Mouse (Mus musculus) ovary, postnatal 14 days (tissue): ENCODE measurements around the gene Mia2.

Source experiments
- DNase-seq: peaks from one replicate; pipeline ENCODE4 v3.0.0; 2022; ENCODE audit warnings: low spot score

Mia2 gene

GRCm38 (mm10) chr12:59166557-59166956 is 71.0 kb downstream of the Mia2 start:
- no peak for DNase-seq

DNA sequence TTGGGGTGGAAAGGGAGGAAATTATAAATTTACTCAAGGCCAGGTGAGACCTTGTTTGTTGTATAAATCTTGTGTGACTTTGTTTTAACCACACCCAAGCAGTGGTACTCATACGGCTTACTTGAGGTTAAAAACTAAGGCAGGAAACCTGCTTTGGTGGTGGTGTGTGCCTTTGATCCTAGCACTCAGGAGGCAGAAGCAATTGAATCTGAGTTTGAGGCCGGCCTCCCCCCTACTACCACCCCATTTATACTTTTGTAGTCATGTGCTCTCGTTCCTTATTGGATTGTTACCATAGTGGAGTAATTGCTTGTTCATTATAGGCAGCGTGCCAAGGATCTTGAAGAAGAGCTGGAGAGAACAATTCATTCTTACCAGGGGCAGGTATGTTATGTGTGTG is 74.3 kb downstream of the Mia2 start:
- no peak for DNase-seq

- DNase-seq = no peak
Observed at GRCm38 (mm10) chr12:59177814-59178213, 82.2 kb downstream of the Mia2 start.

GRCm38 (mm10) chr12:59188086-59188682 is 92.6 kb downstream of the Mia2 start:
- no peak for DNase-seq

DNA sequence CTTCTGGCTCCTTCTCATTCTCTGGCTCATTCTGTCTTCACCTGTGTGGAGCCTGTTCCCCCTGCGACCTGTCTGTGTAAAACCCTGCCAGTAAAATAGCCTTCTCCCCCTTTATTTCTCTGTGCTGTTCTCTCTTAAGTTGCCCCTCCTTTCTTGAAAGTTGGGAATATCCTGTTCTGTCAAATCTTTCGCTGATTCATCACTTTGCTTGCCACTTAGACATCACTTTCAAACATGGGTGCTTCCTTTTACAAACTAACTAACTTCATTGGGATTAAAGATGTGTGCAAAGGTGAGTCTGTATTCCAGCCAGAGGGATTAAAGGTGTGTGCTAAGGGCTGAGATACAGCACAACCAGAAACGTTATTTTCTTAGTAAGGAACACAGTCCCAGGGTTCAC is 98.0 kb downstream of the Mia2 start:
- no peak for DNase-seq

DNA sequence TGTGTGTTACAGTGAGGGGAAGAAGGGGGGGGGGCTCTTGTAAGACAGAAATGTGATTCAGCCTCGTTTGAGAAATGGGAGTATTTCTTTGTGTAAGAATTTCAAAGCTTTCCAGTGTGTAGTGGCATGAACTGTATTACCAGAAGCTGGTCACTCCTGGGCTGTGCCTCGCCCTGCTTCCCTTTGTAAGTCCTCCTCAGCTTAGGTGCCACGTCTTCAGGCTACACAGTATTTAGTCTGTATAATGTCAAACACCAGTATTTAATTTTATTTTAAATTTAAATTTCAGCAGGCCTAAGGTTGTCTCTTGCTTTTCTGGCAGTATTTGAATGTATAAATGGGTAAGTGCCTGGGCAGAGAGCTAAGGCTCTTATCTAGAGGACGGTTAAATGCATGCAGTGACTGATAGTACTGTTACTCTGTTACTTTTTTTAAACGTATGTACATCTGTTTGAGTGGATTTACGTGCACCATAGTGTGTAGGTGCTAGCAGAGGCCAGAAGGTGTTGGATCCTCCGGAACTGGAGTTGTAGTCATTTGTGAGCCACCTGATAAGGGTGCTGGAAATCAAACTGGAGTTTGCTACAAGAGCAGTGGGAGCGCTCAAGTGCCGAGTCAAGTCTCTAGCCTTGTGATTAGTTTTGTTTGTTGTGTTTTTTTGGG is 98.9 kb downstream of the Mia2 start:
- DNase-seq = no peak

- DNase-seq = no peak
Observed at GRCm38 (mm10) chr12:59195065-59195464, 99.5 kb downstream of the Mia2 start.

DNA sequence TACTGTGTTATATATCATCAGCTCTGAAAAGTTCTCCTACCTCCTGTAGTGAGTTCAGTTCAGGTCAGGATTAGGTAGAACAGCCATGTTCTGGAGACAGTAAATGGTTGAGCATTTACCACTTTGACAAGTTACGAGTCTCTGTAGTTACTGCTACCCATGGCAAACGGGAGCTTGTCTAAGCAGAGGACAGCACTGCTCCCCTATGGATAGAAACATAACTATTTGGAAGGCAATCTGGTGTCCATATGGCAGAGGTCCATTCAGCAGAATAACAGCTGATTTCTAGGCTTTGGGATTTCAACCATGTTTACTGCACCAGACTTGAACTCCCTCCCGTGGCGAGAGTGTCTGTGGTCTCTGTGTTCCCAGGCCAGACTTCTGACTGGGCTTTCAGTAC is 100.3 kb downstream of the Mia2 start:
- DNase-seq = no peak

DNA sequence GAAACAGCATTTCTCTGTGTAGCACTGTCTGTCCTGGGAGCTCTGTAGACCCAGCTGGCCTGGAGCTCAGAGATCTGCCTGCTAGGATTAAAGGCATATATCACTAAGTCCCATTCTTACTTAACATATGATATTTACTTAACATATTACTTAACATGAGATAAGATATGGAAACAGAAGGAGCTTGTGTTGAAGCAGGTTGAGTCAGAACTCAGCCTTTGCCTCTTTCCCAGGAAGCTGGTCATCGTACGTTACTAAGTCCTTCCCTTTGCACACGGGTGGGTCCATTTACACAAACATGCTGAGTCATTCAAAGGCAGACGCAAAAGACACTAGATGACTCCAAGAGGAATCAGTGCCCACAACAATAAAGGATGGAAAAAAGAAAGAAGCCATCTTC is 103.2 kb downstream of the Mia2 start:
- no peak for DNase-seq

- no peak for DNase-seq
Observed at GRCm38 (mm10) chr12:59199361-59199760, 103.8 kb downstream of the Mia2 start.

DNA sequence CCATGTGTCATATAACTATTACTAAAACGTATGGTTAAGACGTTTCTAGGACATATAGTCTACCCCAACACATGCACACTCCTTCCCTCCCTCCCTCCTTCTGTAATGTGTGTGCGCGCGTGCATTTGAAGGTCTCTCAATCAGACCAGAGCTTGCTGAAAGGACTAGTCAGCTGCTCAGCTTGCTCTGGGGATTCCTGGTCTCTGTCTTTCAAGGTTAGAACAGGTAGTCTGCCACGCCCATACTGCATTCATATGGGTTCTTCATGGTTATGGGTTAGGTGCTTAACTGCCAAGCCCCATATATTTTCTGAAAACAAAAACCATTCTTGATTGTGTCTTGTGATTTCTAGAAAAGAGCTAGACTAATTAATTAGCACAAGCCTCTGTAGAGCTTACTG is 110.0 kb downstream of the Mia2 start:
- DNase-seq = no peak

DNA sequence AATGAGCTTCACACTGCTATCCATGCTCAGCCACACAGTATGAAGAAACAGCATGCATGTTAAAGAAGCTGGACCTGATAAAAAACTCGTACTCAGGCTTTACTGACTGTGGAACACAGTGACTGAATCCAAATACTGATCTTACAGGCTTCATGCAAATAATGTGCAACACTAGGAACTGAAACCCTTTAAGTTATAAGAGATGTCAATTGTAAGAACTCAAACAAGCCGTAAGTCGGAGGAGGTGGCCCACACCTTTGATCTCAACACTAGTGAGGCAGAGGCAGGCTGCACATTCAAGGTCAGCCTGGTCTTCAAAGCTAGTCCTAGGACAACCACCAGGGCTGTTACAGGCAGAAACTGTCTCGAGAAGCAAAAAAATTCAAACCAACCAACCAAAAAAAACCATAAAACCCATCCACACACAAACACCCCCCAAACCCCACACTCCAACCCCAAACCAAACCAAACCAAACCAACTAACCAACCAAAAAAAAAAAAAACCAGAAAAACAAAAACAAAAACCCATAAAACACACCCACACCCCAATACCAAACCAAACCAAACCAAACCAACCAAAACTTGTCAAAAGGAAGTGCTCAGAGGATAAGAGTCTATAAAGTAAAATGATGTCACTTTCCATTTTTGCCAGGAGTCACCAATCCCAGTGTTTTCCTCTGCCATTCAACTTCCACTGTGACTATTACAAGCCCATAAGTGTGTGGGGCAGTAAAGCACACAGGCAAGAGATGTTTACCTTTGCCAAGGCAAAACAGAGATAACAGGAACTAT is 110.8 kb downstream of the Mia2 start:
- DNase-seq = no peak

- no peak for DNase-seq
Observed at GRCm38 (mm10) chr12:59207000-59207390, 111.4 kb downstream of the Mia2 start.

DNA sequence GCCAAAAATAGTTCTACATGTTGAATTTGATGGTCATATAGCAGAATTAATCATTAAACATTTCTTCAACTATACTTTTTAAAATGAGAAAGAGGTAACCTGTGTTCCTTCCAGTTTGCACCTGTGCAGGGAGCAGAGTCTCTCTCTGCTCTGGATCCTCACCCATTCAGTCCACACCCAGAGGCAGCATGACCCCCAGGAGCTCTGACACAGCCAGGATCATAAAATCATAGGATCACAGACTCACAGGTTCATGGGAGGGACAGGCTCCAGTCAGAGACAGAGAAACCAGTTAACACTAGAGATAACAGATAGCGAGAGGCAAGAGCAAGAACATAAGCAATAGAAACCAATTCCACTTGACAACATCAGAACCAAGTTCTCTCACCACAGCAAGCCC is 112.2 kb downstream of the Mia2 start:
- no peak for DNase-seq

DNA sequence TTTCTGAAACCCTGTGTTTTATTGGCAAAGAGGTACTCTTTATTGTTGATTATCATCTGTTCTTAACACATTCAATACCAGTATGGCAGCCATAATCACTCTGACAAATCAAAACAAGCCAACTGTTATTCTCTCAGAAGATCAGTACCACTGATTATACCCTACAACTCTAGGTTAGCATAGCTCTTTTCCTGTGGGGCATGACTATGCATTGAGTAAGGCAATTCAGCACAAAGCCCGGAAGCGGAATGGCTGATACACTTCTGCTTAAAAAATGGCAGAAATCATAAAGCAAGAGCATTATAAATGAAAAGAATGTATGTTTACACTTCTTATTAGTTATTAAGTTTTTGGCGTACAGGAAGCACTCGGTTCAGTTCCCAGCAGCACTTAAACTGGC is 120.6 kb downstream of the Mia2 start:
- no peak for DNase-seq

- no peak for DNase-seq
Observed at GRCm38 (mm10) chr12:59216676-59217266, 121.2 kb downstream of the Mia2 start.

DNA sequence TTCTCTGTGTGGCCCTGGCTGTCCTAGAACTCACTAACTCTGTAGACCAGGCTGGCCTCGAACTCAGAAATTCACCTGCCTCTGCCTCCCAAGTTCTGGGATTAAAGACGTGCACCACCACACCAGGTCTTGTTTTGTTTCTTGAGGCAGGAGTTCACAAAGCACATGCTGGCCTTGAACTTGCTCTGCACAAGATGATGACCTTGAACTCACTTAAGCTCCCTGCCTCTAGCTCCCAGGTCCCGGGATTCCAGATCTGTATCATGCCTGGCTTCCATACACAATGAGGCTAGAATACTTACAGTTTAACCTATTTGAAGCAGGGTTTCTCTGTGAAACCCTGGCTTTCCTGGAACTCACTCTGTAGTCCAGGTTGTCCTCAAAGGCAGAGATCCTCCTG is 121.7 kb downstream of the Mia2 start:
- no peak for DNase-seq

- peak; percentile 31 for DNase-seq
Observed at GRCm38 (mm10) chr12:59218640-59219321, 123.2 kb downstream of the Mia2 start.

GRCm38 (mm10) chr12:59219325-59220225 is 124.0 kb downstream of the Mia2 start, which contains the start of gene Fbxo33:
Fbxo33 (minus strand) TSS chr12:59219725.
- DNase-seq = peak; percentile 96

DNA sequence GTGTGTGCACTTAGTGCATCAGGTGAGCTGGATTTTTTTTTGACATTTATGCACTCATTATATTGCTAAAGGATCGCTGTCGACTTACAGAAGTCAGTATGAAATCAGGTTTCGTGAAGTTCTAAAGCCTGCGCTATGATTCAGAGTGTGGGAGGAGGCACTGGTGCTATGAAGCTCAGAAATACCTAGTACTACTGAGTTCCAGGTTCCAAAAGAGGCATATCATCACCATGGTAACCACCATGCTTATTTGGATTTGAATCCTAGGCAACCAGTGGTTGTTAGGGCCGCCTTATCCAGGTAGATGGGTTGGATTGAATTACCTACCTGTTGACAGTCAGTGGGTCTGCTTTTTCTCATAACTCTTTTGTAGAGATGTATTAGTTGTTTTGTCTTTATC is 132.8 kb downstream of the Mia2 start:
- DNase-seq = no peak

GRCm38 (mm10) chr12:59238434-59238833 is 142.8 kb downstream of the Mia2 start:
- no peak for DNase-seq
